In the genomic region with DNA sequence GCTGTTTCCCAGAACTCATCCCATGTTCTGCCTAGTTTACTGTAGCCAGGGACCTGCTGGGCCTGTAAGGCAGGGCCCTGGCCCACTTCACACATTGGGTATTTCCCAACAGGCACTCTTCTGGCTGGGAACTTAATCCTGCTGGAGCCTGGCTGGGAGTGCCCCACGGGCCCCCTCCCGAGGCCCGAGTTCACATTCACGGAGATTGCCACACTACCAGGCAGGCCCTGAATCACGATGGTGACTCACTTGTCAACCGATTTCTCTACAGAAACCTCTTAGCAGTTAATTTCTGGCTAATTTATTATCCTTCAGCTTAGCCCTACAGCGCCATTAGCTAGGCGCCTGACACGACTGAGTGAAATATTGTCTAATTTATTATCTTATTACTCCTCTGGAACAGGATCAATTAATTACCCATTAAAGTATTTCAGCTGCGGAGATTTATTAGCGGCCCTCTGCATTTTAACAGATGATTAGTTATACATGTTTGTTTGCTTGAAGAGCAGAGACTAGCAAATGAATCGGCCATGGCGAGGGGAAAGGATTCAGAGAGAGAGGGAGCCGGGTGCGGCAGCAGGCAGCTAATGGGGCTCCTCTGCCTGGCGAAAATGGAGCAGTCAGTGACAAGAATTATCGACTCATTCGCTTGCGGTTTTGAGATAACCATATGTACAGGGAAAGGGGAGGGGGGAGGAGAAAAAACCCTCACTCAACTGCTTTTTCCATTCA, we compare ENCODE assay signal across 8 mouse cellular contexts.
DNase-seq lines count a peak whose midpoint lies in the region; ATAC-seq and TF ChIP-seq lines count a peak whose summit lies in the region.

No protein-coding gene starts in this region.

- no peaks in the 10 kb centered on the region for H3K36me3 ChIP-seq in kidney, adult 2 months (ENCODE audit: control insufficient read depth, insufficient read depth, low read length)
- no peaks in the 10 kb centered on the region for H3K36me3 ChIP-seq in neural tube, embryonic 12.5 days

- no peak for TF ChIP-seq POLR2A in kidney, adult 2 months (IDR thresholded peaks at IDR 0.05; ENCODE audit: low read depth, low read length)

- H3K27me3 ChIP-seq in kidney, adult 2 months (replicated peaks; ENCODE audit: control insufficient read depth, insufficient read depth, low read length), result no peaks in the 10 kb centered on the region
- H3K27me3 ChIP-seq in neural tube, embryonic 12.5 days (replicated peaks), result 0 out of 2 replicates have a peak, but pooled peaks cover 8% of the 10 kb centered on the region

- peak; percentile 84 for ATAC-seq in neural tube, embryonic 12.5 days (ENCODE audit: low FRiP score, low read depth)

- no peak for TF ChIP-seq CTCF in kidney, adult 2 months (conservative IDR thresholded peaks at IDR 0.05; ENCODE audit: insufficient read depth, insufficient read length, low read depth, low read length)

- DNase-seq in kidney, adult 2 months, result peak; percentile 10
- DNase-seq in kidney, postnatal 36 days, result no peak
- peak; percentile 72 for DNase-seq in adrenal gland, postnatal 10 days
- DNase-seq in gastrocnemius, postnatal 36 days, result peak; percentile 45 to 58
- DNase-seq in liver, result peak; percentile 42
- no peak for DNase-seq in right cerebral cortex, postnatal 10 days (ENCODE audit: low spot score in 2 of 2)
- DNase-seq in frontal cortex, postnatal 25 days (ENCODE audit: low spot score in 2 of 2), result no peak

- no peak overlapping the region for H3K9ac ChIP-seq in neural tube, embryonic 12.5 days

- WGBS in kidney, adult 2 months, result 33% methylated on average over 19 of the region's 19 CpGs
- 25% methylated on average over 19 of the region's 19 CpGs for WGBS in neural tube, embryonic 12.5 days

- H3K9me3 ChIP-seq in neural tube, embryonic 12.5 days, result no peaks in the 10 kb centered on the region

- intact Hi-C loops in gastrocnemius, postnatal 36 days (cut with DNase I), result no loop called here

- H3K4me2 ChIP-seq in neural tube, embryonic 12.5 days (replicated peaks), result peak overlapping the region; percentile 34

- no peaks in the 10 kb centered on the region for H3K4me1 ChIP-seq in kidney, adult 2 months (ENCODE audit: control insufficient read depth, insufficient read depth, low read length)
- H3K4me1 ChIP-seq in neural tube, embryonic 12.5 days, result peaks cover 26% of the 10 kb centered on the region

- no peak overlapping the region for H3K4me3 ChIP-seq in kidney, adult 2 months (ENCODE audit: insufficient read depth, low read depth, low read length)
- no peak overlapping the region for H3K4me3 ChIP-seq in neural tube, embryonic 12.5 days

- no peak overlapping the region for H3K27ac ChIP-seq in kidney, adult 2 months (ENCODE audit: insufficient read depth, low read depth, low read length)
- H3K27ac ChIP-seq in neural tube, embryonic 12.5 days, result peak overlapping the region; percentile 9; the same call in 1 of the 2 replicates

Comparison
In these comparisons a context has a peak if more than half of its experiments do, and no peak if none do; other contexts are left out.
1. DNase-seq: peak in kidney, adult 2 months (single experiment), adrenal gland, postnatal 10 days (single experiment), gastrocnemius, postnatal 36 days (2 of 2) and liver (single experiment); none in kidney, postnatal 36 days (0 of 2), right cerebral cortex, postnatal 10 days (0 of 2) and frontal cortex, postnatal 25 days (0 of 2).